Mouse (Mus musculus): ENCODE results near the gene Gm10354. TPM values are rescaled to one million over a fixed set of nuclear protein-coding genes. Genes with fewer than 3 reads are reported as not detected.
"Not testable (repeated sequence)": the region's sequence is repeated elsewhere in the genome, so short reads cannot be mapped to it uniquely, and the experiment has no call there.

The Gm10354 gene
- polyA plus RNA-seq, 1 experiment from 2014 or later, result not detected

DNA sequence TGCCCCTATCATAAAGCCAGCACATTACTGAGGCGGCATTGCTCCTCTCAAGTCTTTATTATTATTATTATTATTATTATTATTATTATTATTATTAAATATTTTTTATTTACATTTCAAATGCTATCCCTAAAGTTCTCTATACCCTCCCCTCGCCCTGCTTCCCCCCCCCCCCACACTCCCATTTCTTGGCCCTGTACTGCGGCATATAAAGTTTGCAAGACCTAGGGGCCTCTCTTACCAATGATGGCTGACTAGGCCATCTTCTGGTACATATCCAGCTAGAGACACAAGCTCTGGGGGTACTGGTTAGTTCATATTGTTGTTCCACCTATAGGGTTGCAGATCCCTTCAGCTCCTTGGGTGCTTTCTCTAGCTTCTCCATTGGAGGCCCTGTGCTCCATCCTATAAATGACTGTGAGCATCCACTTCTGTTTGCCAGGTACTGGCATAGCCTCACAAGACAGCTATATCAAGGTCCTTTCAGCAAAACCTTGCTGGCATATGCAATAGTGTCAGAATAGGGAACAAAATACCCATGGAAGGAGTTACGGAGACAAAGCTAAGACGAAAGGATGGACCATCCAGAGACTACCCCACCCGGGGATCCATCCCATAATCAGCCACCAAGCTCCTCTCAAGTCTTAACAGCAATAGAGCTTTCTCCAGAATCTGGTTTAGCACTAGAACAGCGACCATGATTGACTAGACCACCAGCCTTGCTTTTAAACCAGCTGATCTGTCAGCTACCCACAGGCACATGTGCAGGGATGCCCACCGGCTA, 11.8 kb upstream of the Gm10354 start:
- not testable (repeated sequence) for H3K9ac ChIP-seq; H3K4me2 ChIP-seq; H3K27ac ChIP-seq (replicated peaks); ATAC-seq (ENCODE audit: low read depth); H3K36me3 ChIP-seq; H3K4me3 ChIP-seq; H3K27me3 ChIP-seq; H3K4me1 ChIP-seq (replicated peaks)
- peaks cover 26% of the 10 kb centered on the region for H3K9me3 ChIP-seq
- 74% methylated on average over 8 of the region's 8 CpGs for WGBS

DNA sequence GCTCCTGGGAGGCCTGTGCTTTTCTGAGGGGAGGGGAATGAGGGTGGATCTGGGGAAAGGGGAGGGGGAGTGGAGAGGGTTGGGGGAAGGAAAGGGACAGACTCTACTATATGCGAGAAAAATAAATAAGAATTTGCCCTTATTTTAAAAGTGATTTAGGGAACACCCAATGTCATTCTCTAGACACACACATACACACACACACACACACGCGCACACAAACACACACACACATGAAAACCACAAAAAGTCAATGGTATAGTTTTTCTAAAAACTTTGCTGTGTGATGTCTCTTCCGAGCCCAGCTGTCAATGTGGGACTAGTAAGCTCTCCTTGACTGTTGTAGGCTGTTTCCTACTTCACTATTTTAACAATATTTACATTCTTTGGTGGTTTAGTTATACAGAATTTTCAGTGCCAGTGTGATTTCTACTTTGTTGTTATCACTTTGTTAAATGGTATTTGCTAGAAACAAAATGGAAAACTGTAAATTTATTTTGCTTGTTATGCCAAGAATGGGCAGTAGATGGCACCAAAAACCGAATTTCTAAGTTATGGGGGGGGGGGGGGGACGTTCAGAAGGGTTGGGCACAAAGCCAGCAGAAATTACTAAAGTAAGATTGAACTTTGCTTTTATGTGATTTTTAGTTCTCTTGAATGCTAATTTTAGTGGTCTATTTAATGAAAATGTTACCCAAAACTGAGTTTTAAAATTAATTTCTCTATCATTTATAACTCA, 8.1 kb upstream of the Gm10354 start:
- H3K27me3 ChIP-seq; H3K4me1 ChIP-seq (replicated peaks); ATAC-seq (ENCODE audit: low read depth); H3K27ac ChIP-seq (replicated peaks); H3K9ac ChIP-seq; H3K4me3 ChIP-seq; H3K4me2 ChIP-seq; H3K36me3 ChIP-seq: not testable (repeated sequence)
- 44% methylated on average over 6 of the region's 6 CpGs for WGBS
- peaks cover 24% of the 10 kb centered on the region for H3K9me3 ChIP-seq

- not testable (repeated sequence) for H3K4me1 ChIP-seq (replicated peaks); H3K27ac ChIP-seq (replicated peaks); H3K27me3 ChIP-seq; ATAC-seq (ENCODE audit: low read depth); H3K4me2 ChIP-seq; H3K36me3 ChIP-seq; H3K4me3 ChIP-seq; H3K9ac ChIP-seq
- WGBS, result 77% methylated on average over 4 of the region's 4 CpGs
- H3K9me3 ChIP-seq, result peaks cover 41% of the 10 kb centered on the region
These were observed 1.4 kb downstream of the Gm10354 start for GRCm38 (mm10) chr5:14977368-14977767.

DNA sequence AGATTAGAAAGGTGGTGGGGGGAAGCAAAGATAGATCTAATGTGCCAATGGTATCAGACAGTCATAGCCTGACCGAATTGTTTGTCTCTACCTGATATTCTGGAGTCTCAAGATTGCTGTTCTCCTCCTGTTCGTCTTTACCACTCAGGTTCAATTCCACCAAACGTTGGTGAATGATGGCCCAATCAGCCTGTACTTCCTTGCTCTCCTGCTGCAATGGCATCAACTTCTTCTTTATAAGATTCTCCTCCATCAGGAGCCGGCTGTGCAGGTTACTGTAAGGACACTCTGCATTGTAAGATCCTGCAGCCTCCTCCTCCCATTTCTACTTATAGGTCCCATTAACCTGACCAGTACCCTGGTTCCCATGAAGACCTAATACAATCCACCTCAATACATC, 3.4 kb downstream of the Gm10354 start:
- H3K9me3 ChIP-seq, result peaks cover 52% of the 10 kb centered on the region

DNA sequence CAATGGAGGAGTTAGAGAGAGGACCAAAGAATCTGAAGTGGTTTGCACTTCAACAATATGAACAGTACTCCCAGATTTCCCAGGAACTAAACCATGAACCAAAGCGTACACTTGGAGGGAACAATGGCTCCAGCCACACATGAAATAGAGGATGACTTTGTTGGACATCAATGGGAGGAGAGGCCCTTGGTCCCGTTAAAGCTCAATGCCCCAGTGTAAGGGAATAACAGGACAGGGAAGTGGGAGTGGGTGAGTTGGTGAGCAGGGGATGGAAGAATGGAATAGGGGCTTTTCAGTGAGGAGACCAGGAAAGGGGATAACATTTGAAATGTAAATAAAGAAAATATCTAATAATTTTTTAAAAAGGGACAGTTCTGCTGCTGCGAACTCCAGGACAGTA, 5.9 kb downstream of the Gm10354 start:
- WGBS, result 76% methylated on average over 3 of the region's 3 CpGs
- H3K9ac ChIP-seq; H3K27me3 ChIP-seq; H3K4me3 ChIP-seq; H3K36me3 ChIP-seq; H3K4me2 ChIP-seq; H3K4me1 ChIP-seq (replicated peaks); ATAC-seq (ENCODE audit: low read depth); H3K27ac ChIP-seq (replicated peaks): not testable (repeated sequence)
- H3K9me3 ChIP-seq, result peaks cover 36% of the 10 kb centered on the region

More for the DNA sequence above, 3.4 kb downstream of the Gm10354 start:
- not testable (repeated sequence) for H3K27ac ChIP-seq (replicated peaks); H3K4me3 ChIP-seq; H3K36me3 ChIP-seq; H3K9ac ChIP-seq; H3K27me3 ChIP-seq; ATAC-seq (ENCODE audit: low read depth); H3K4me2 ChIP-seq; H3K4me1 ChIP-seq (replicated peaks)
- 76% methylated on average over 4 of the region's 4 CpGs for WGBS

DNA sequence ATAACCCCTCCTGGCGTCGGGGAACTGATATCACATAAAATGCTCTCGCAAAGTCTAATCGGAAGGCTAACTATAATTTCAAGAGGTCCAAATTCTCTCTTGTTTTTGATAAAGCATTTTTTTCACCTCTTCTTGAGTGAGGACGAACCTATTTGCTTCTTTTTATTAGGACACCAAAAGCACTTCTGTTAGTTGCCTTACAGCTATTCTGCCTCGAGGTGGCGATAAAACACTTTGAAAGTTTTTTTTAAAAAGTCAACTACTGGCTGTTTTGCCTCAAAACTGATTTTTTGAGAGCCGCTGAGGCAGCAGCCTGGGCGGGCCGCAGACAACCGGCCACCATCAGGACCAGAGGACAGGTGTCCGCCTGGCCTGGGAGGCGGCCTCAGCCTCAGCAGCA, 14.9 kb downstream of the Gm10354 start:
- not testable (repeated sequence) for H3K4me2 ChIP-seq; H3K9ac ChIP-seq; H3K4me3 ChIP-seq; H3K27me3 ChIP-seq; H3K27ac ChIP-seq (replicated peaks); H3K4me1 ChIP-seq (replicated peaks); H3K36me3 ChIP-seq; ATAC-seq (ENCODE audit: low read depth)
- H3K9me3 ChIP-seq, result peaks cover 21% of the 10 kb centered on the region
- WGBS, result 80% methylated on average over 13 of the region's 13 CpGs

DNA sequence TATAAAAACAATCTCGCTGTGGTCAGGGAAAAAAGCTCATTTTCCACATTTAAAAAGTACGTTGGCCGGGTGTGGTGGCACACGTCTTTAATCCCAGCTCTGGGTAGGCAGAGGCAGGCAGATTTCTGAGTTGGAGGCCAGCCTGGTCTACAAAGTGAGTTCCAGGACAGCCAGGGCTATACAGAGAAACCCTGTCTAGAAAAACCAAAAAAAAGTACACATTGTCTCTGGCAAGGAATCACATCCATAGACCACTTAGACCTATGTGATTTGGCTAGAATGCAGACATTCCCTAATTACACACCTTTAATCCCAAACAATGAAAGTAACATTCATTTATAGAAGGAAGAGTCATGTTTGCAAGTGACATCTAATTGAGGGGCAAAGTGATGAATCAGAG, 17.2 kb downstream of the Gm10354 start:
- 83% methylated on average over 4 of the region's 4 CpGs for WGBS
- H3K4me3 ChIP-seq; H3K4me1 ChIP-seq (replicated peaks); H3K9ac ChIP-seq; H3K4me2 ChIP-seq; H3K36me3 ChIP-seq; ATAC-seq (ENCODE audit: low read depth); H3K27ac ChIP-seq (replicated peaks); H3K27me3 ChIP-seq: not testable (repeated sequence)
- peaks cover 28% of the 10 kb centered on the region for H3K9me3 ChIP-seq

DNA sequence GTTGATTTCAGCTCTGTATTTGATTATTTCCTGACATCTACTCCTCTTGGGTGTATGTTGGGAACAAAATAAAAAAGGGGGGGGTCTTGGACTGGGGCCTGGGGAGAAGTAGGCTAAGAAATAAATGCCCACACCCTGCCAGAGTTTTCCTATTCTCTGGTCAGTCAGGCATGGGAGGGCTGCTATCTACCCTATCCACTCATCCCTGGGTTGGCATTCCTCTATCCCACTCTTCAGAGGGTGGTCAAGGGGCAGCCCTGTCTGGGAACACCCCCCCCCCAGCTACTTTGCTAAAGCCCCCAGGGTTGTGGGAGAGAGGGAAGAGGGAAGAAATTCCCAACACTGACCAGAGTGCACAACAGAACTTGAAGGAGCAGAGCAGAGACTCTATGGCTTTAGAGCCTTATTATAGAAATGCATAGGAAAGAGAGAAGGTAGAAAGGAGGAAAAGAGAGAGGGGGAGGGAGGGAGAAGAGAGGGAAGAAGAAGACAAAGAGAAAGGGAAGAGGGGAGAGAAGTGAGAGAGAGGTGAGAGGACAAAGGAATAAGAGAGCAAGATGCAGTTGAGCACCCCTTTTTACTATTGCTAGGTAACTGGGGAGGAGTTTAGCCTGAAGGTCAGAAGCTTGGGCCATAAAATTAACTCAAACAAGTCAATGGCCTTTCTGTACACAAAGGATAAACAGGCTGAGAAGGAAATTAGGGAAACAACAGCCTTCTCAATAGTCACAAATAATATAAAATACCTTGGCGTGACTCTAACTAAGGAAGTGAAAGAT, 22.6 kb downstream of the Gm10354 start:
- H3K27me3 ChIP-seq; ATAC-seq (ENCODE audit: low read depth); H3K9ac ChIP-seq; H3K27ac ChIP-seq (replicated peaks); H3K36me3 ChIP-seq; H3K4me1 ChIP-seq (replicated peaks); H3K4me3 ChIP-seq; H3K4me2 ChIP-seq: not testable (repeated sequence)
- 89% methylated on average over 1 of the region's 1 CpGs for WGBS
- H3K9me3 ChIP-seq, result peaks cover 38% of the 10 kb centered on the region

DNA sequence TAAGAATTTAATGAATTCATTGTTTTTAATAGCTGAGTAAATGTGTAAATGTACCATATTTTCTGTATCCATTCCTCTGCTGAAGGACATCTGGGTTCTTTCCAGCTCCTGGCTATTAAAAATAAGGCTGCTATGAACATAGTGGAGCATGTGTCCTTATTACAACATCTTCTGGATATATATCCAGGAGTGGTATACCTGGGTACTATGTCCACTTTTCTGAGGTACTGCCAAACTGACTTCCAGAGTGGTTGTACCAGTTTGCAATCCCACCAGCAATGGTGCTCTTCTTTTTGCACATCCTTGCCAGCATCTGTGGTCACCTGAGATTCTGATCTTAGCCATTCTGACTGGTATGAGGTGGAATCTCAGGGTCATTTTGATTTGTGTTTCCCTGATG, 25.1 kb downstream of the Gm10354 start:
- H3K4me1 ChIP-seq (replicated peaks); H3K4me2 ChIP-seq; H3K36me3 ChIP-seq; H3K27me3 ChIP-seq; H3K27ac ChIP-seq (replicated peaks); H3K9ac ChIP-seq; ATAC-seq (ENCODE audit: low read depth); H3K4me3 ChIP-seq: not testable (repeated sequence)
- peaks cover 40% of the 10 kb centered on the region for H3K9me3 ChIP-seq

DNA sequence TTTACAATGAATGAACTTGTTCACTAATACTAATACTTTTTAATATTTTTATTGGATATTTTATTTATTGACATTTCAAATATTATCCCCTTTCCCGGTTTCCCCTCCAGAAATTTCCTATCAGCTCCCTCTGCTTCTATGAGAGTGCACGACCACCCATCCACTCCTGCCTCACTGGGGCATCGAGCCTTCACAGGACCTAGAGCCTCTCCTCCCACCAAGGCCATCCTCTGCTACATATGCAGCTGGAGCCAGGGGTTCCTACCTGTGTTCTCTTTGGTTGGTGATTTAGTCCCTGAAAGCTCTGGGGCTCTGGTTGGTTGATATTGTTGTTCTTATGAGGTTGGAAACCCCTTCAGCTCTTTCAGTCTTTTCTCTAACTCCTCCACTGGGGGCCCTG, 26.0 kb downstream of the Gm10354 start:
- H3K27me3 ChIP-seq; H3K27ac ChIP-seq (replicated peaks): not testable (repeated sequence)
- WGBS, result 73% methylated on average over 3 of the region's 3 CpGs

GRCm38 (mm10) chr5:14951822-14952221, 26.9 kb downstream of the Gm10354 start:
- not testable (repeated sequence) for H3K36me3 ChIP-seq; H3K9ac ChIP-seq; ATAC-seq (ENCODE audit: low read depth); H3K4me2 ChIP-seq; H3K4me3 ChIP-seq; H3K4me1 ChIP-seq (replicated peaks); H3K27me3 ChIP-seq; H3K27ac ChIP-seq (replicated peaks)
- WGBS, result 70% methylated on average over 7 of the region's 7 CpGs
- peaks cover 38% of the 10 kb centered on the region for H3K9me3 ChIP-seq

More for the DNA sequence above, 26.0 kb downstream of the Gm10354 start:
- ATAC-seq (ENCODE audit: low read depth); H3K4me3 ChIP-seq; H3K4me1 ChIP-seq (replicated peaks); H3K9ac ChIP-seq; H3K4me2 ChIP-seq; H3K36me3 ChIP-seq: not testable (repeated sequence)
- peaks cover 36% of the 10 kb centered on the region for H3K9me3 ChIP-seq

DNA sequence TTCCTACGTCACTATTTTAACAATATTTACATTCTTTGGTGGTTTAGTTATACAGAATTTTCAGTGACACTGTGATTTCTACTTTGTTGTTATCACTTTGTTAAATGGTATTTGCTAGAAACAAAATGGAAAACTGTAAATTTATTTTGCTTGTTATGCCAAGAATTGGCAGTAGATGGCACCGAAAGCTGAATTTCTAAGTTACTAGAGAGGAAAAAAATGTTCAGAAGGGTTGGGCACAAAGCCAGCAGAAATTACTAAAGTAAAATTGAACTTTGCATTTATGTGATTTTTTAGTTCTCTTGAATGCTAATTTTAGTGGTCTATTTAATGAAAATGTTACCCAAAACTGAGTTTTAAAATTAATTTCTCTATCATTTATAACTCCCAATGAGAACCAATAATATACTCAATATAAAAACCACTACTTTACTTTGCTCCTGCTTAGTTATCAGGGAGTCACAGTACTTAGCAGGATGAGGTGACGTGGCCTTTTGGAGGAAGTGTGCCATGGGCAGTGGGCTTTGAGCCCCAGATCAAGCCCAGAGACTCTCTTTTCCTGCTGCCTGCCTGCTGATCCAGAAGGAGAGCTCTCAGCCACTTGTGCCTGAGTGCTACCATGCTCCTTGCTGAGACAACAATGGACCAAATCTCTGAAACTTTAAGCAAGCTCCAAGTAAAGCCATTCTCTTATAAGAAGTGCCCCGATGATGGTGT, 31.1 kb downstream of the Gm10354 start:
- not testable (repeated sequence) for H3K27me3 ChIP-seq; H3K4me2 ChIP-seq; H3K4me1 ChIP-seq (replicated peaks); H3K27ac ChIP-seq (replicated peaks); H3K36me3 ChIP-seq; ATAC-seq (ENCODE audit: low read depth); H3K4me3 ChIP-seq; H3K9ac ChIP-seq
- peaks cover 19% of the 10 kb centered on the region for H3K9me3 ChIP-seq
- WGBS, result 62% methylated on average over 4 of the region's 4 CpGs

Data from neural tube, embryonic 13.5 days (tissue).